ENCODE assay signal across 8 mouse cellular contexts in the genomic region with DNA sequence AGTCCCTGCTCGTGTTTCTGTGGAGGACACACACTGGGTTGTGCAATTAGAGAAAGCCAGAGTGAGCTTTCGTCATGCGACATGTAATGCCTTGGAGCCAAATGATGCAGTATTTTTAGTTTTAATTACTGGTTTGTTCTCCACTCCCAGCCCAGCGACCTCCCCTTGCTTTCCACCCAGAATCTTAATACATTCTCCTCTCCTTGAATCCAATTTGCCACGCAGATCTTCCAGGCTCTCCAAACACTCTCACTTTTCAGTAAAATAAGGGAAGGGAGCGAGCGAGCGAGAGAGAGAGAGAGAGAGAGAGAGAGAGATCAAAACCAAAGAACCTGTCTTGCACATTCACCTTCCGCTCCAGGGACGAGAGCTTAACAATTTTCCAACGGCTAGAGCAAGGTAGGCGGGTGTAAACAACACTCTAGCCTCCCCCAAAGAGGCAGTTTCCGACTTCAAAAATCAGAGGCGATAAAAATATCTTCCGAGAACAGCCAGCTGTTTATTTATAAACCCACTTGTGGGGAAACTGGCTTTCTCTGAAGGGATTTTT. TPM values are rescaled to one million over a fixed set of nuclear protein-coding genes. Genes with fewer than 3 reads are reported as not detected.
DNase-seq lines count a peak whose midpoint lies in the region; ATAC-seq and TF ChIP-seq lines count a peak whose summit lies in the region.

No protein-coding gene starts in this region.

- TF ChIP-seq RAD21 in CH12.LX (IDR thresholded peaks at IDR 0.05; ENCODE audit: low read depth, low read length) = no peak

- no peak overlapping the region for H3K4me3 ChIP-seq in CH12.LX (replicated peaks in 1 of 3; ENCODE audit: low read depth in 2 of 3, low read length in 2 of 3, poor library complexity in 1 of 3)
- H3K4me3 ChIP-seq in forebrain, embryonic 14.5 days (ENCODE audit: low read depth, low read length) = peak overlapping the region; percentile 27
- peak overlapping the region; percentile 38; the same call in 1 of the 2 replicates for H3K4me3 ChIP-seq in stomach, postnatal 0 days (ENCODE audit: low read depth, low read length)

- TF ChIP-seq POLR2A in CH12.LX (IDR thresholded peaks at IDR 0.05; ENCODE audit: low read depth, low read length) = no peak

- dilution Hi-C loops in CH12.LX (cut with MboI; ENCODE audit: extremely low pct_ligation_motif_present, extremely low pct_unique_long_range_greater_than_20kb, low sequenced_read_pairs) = no loop called here

- 20% methylated on average over 15 of the region's 15 CpGs for WGBS in forebrain, embryonic 14.5 days
- WGBS in stomach, postnatal 0 days = 17% methylated on average over 15 of the region's 15 CpGs

- no peak for TF ChIP-seq CTCF in CH12.LX (conservative IDR thresholded peaks at IDR 0.05 in 1 of 2, IDR thresholded peaks at IDR 0.05 in 1 of 2; ENCODE audit: low read depth in 2 of 2, low read length in 2 of 2)
- no peak for TF ChIP-seq CTCF in stomach, postnatal 0 days (IDR thresholded peaks at IDR 0.05; ENCODE audit: low read depth)

- H3K27ac ChIP-seq in CH12.LX (ENCODE audit: insufficient read depth, low read depth) = no peak overlapping the region
- H3K27ac ChIP-seq in forebrain, embryonic 14.5 days (ENCODE audit: low read depth, low read length) = peak overlapping the region; percentile 91
- 0 out of 2 replicates have a peak overlapping the region, but pooled peaks have one; percentile 20 for H3K27ac ChIP-seq in stomach, postnatal 0 days (replicated peaks)

- ATAC-seq in forebrain, embryonic 14.5 days = no peak
- no peak for ATAC-seq in stomach, postnatal 0 days (ENCODE audit: low FRiP score, low TSS enrichment)

- peaks cover 5 to 16% of the 10 kb centered on the region in 2 experiments; a peak in 3 of 4 replicates for H3K4me1 ChIP-seq in CH12.LX (ENCODE audit: control insufficient read depth in 1 of 2, insufficient read depth in 2 of 2)
- H3K4me1 ChIP-seq in forebrain, embryonic 14.5 days (ENCODE audit: control insufficient read depth, insufficient read depth, low read length) = peaks cover 21% of the 10 kb centered on the region
- H3K4me1 ChIP-seq in stomach, postnatal 0 days (replicated peaks; ENCODE audit: control insufficient read depth, insufficient read depth) = peaks cover 8% of the 10 kb centered on the region

- TF ChIP-seq EP300 in CH12.LX (IDR thresholded peaks at IDR 0.05; ENCODE audit: low read length) = no peak
- TF ChIP-seq EP300 in stomach, postnatal 0 days (optimal IDR thresholded peaks at IDR 0.05) = no peak

- DNase-seq in gastrocnemius, adult 18-20 months (ENCODE audit: low spot score) = peak; percentile 54
- DNase-seq in gastrocnemius, postnatal 25 days = no peak
- no peak for DNase-seq in CH12.LX (ENCODE audit: extremely low read depth)
- peak; percentile 64 for DNase-seq in forebrain, embryonic 14.5 days (ENCODE audit: low spot score)
- peak; percentile 12 to 30 for DNase-seq in kidney, postnatal 36 days
- DNase-seq in lung, postnatal 10 days = peak; percentile 44
- no peak for DNase-seq in stomach, postnatal 0 days (ENCODE audit: low spot score)
- no peak for DNase-seq in T-cell, adult 2 months (ENCODE audit: low spot score)

- no peak overlapping the region for H3K9ac ChIP-seq in CH12.LX (ENCODE audit: insufficient read depth, low read depth)
- H3K9ac ChIP-seq in forebrain, embryonic 14.5 days (ENCODE audit: low read length) = peak overlapping the region; percentile 58
- peak overlapping the region; percentile 47 for H3K9ac ChIP-seq in stomach, postnatal 0 days (ENCODE audit: low read length)

- H3K4me2 ChIP-seq in CH12.LX (ENCODE audit: insufficient read depth, low read depth, poor library complexity, severe bottlenecking) = peak overlapping the region; percentile 86
- H3K4me2 ChIP-seq in forebrain, embryonic 14.5 days (ENCODE audit: low read length) = peak overlapping the region; percentile 60
- peak overlapping the region; percentile 77 for H3K4me2 ChIP-seq in stomach, postnatal 0 days (replicated peaks; ENCODE audit: low read depth)

- H3K36me3 ChIP-seq in CH12.LX (replicated peaks in 1 of 2; ENCODE audit: control insufficient read depth in 1 of 2, insufficient read depth in 1 of 2, low read length in 1 of 2) = no peaks in the 10 kb centered on the region
- no peaks in the 10 kb centered on the region for H3K36me3 ChIP-seq in forebrain, embryonic 14.5 days (ENCODE audit: control insufficient read depth, insufficient read depth, low read length)
- no peaks in the 10 kb centered on the region for H3K36me3 ChIP-seq in stomach, postnatal 0 days (ENCODE audit: control insufficient read depth, insufficient read depth, low read length)

- no peaks in the 10 kb centered on the region for H3K79me2 ChIP-seq in CH12.LX (replicated peaks; ENCODE audit: control insufficient read depth, extremely low read depth, insufficient read depth, poor library complexity, severe bottlenecking)

- in situ Hi-C loops in CH12.LX (cut with MboI; ENCODE audit: low pct_ligation_motif_present, low pct_unique_long_range_greater_than_20kb, low sequenced_read_pairs) = loop anchor here (5.0 to 25.0 kb wide), 3 partner anchors 311 to 544 kb away; no protein-coding TSS in a partner anchor

- H3K9me3 ChIP-seq in CH12.LX (replicated peaks; ENCODE audit: low read length) = peaks cover 2% of the 10 kb centered on the region
- H3K9me3 ChIP-seq in forebrain, embryonic 14.5 days (replicated peaks; ENCODE audit: control insufficient read depth, low read length) = no peaks in the 10 kb centered on the region
- H3K9me3 ChIP-seq in stomach, postnatal 0 days (ENCODE audit: control insufficient read depth, low read length) = no peaks in the 10 kb centered on the region

- H3K27me3 ChIP-seq in CH12.LX (replicated peaks) = no peaks in the 10 kb centered on the region
- no peaks in the 10 kb centered on the region for H3K27me3 ChIP-seq in forebrain, embryonic 14.5 days (replicated peaks; ENCODE audit: control insufficient read depth, insufficient read depth, low read length)
- H3K27me3 ChIP-seq in stomach, postnatal 0 days (ENCODE audit: control insufficient read depth, insufficient read depth, low read length) = no peaks in the 10 kb centered on the region

TF ChIP-seq in CH12.LX, 34 proteins besides CTCF, POLR2A, EP300 and RAD21:
- TF ChIP-seq MEF2A (IDR thresholded peaks at IDR 0.05; ENCODE audit: borderline replicate concordance, low read depth, low read length) = peak; percentile 9; the same call in 1 of the 2 replicates
- no peak for TF ChIP-seq ELF1 (IDR thresholded peaks at IDR 0.05; ENCODE audit: low read depth, low read length)
TF ChIP-seq in CH12.LX: peak in this region for 1.

RNA-seq across cellular contexts. Expression of gene Mgst2, which starts 40.6 kb away (rescaled TPM):
- under 1 TPM in 1 of 2 experiments, not detected in 1; 0.37 TPM for total RNA-seq in gastrocnemius, adult 18-20 months (2021)
- under 1 TPM; 0.80 to 0.87 TPM for total RNA-seq in gastrocnemius, postnatal 25 days (2021)
- 48.8 and 51.4 TPM in 2 replicates for total RNA-seq in CH12.LX (2012; rRNA removed)
- total RNA-seq in CH12.LX (2014; rRNA removed) = 62.7 and 76.0 TPM in 2 replicates
- polyA plus RNA-seq in CH12.LX (2012; ENCODE audit: insufficient read length, low read depth) = 131 and 147 TPM in 2 replicates
- 0.40 TPM in 1 of 2 replicates, not detected in the other for polyA plus RNA-seq in forebrain, embryonic 14.5 days (2014; fragmentation: Nextera tagmentation; extraction: Ambion mirVana)
- polyA plus RNA-seq in stomach, postnatal 0 days (2015; fragmentation: Nextera tagmentation; extraction: Ambion mirVana) = 264 and 268 TPM in 2 replicates

Comparison
In these comparisons a context has a peak if more than half of its experiments do, and no peak if none do; other contexts are left out.
1. DNase-seq: peak in gastrocnemius, adult 18-20 months (single experiment), forebrain, embryonic 14.5 days (single experiment), kidney, postnatal 36 days (2 of 2) and lung, postnatal 10 days (single experiment); none in gastrocnemius, postnatal 25 days (single experiment), CH12.LX (single experiment), stomach, postnatal 0 days (single experiment) and T-cell, adult 2 months (single experiment).
2. H3K4me3 ChIP-seq: peak in forebrain, embryonic 14.5 days (single experiment) and stomach, postnatal 0 days (single experiment); none in CH12.LX (0 of 3).
3. RNA of gene Mgst2, which starts 40.6 kb away (total RNA-seq): 48.8 to 76.0 TPM in CH12.LX; 0.80 to 0.87 TPM in gastrocnemius, postnatal 25 days and 0.37 TPM in gastrocnemius, adult 18-20 months; every median in the first group is over 10 times any median in the second.
4. Peak in every context shown above with its lines, with median percentiles within 50 percentile points of each other: H3K4me2 ChIP-seq.